Mouse (Mus musculus) myocyte (in vitro differentiated cells): Measurements from ENCODE around the gene Nos1ap. TPM values are rescaled to one million over a fixed set of nuclear protein-coding genes. Genes with fewer than 3 reads are reported as not detected.

Experiments
- H3K27me3 ChIP-seq: one replicate; pipeline ENCODE4 v1.6.1; 2011; ENCODE audit not compliant: control insufficient read depth, insufficient read depth, insufficient read length
- H3K36me3 ChIP-seq: one replicate; pipeline ENCODE4 v1.6.1; 2011; ENCODE audit not compliant: control insufficient read depth, insufficient read depth
- H3K4me2 ChIP-seq: one replicate; pipeline ENCODE4 v1.6.1; 2011; ENCODE audit warnings: low read depth, control low read depth
- H3K4me3 ChIP-seq: one replicate; pipeline ENCODE4 v1.5.1; 2011; ENCODE audit warnings: mild to moderate bottlenecking, control low read depth, moderate library complexity
- H3K79me2 ChIP-seq: one replicate; pipeline ENCODE4 v1.6.1; 2011; ENCODE audit not compliant: control insufficient read depth, insufficient read depth
- H3ac ChIP-seq: one replicate; pipeline ENCODE4 v1.6.1; 2011; ENCODE audit not compliant: control insufficient read depth, insufficient read length
- CEBPB ChIP-seq: IDR thresholded peaks from 2 replicates; pipeline ENCODE4 v1.6.1; 2011; ENCODE audit warnings: mild to moderate bottlenecking, moderate library complexity; ENCODE audit not compliant: poor library complexity, insufficient read depth, severe bottlenecking
- E2F4 ChIP-seq: IDR thresholded peaks from one replicate; pipeline ENCODE4 v1.6.1; 2011; ENCODE audit warnings: mild to moderate bottlenecking, control low read depth, moderate library complexity; ENCODE audit not compliant: insufficient read depth
- MAX ChIP-seq: IDR thresholded peaks from one replicate; pipeline ENCODE4 v1.6.1; 2011; ENCODE audit warnings: low read depth, mild to moderate bottlenecking, control low read depth
- MYOD1 ChIP-seq, 3 experiments: IDR thresholded peaks; one replicate each; pipeline ENCODE4 v1.6.1; 2011; ENCODE audit warnings: control low read depth in 2 of 3, low read depth in 2 of 3, mild to moderate bottlenecking in 2 of 3, moderate library complexity in 1 of 3; ENCODE audit not compliant: insufficient read length in 2 of 3, control insufficient read depth in 1 of 3
- MYOG ChIP-seq, 3 experiments: IDR thresholded peaks; one replicate each; pipeline ENCODE4 v1.6.1; 2011; ENCODE audit warnings: control low read depth in 2 of 3, low read depth in 2 of 3, mild to moderate bottlenecking in 2 of 3; ENCODE audit not compliant: insufficient read length in 2 of 3, control insufficient read depth in 1 of 3, insufficient read depth in 1 of 3
- POLR2A ChIP-seq: IDR thresholded peaks from one replicate; pipeline ENCODE4 v1.6.1; 2011; ENCODE audit warnings: low read depth, mild to moderate bottlenecking, control low read depth, moderate library complexity; ENCODE audit not compliant: insufficient read length
- POLR2AphosphoS2 ChIP-seq: IDR thresholded peaks from one replicate; pipeline ENCODE4 v1.6.1; 2011; ENCODE audit warnings: low read depth, control low read depth; ENCODE audit not compliant: insufficient read length
- REST ChIP-seq: IDR thresholded peaks from one replicate; pipeline ENCODE4 v1.6.1; 2011; ENCODE audit warnings: mild to moderate bottlenecking, control low read depth, moderate library complexity; ENCODE audit not compliant: insufficient read depth, insufficient read length
- SRF ChIP-seq: IDR thresholded peaks from one replicate; pipeline ENCODE4 v1.6.1; 2011; ENCODE audit warnings: low read depth; ENCODE audit not compliant: control insufficient read depth, insufficient read length
- TCF12 ChIP-seq: IDR thresholded peaks from one replicate; pipeline ENCODE4 v1.6.1; 2011; ENCODE audit warnings: mild to moderate bottlenecking, control low read depth; ENCODE audit not compliant: poor library complexity, insufficient read depth, severe bottlenecking
- TCF3 ChIP-seq: IDR thresholded peaks from one replicate; pipeline ENCODE4 v1.6.1; 2011; ENCODE audit warnings: low read depth, control low read depth; ENCODE audit not compliant: insufficient read length
- USF1 ChIP-seq: IDR thresholded peaks from one replicate; pipeline ENCODE4 v1.6.1; 2011; ENCODE audit warnings: low read depth, mild to moderate bottlenecking, control low read depth, moderate library complexity
- polyA plus RNA-seq: library from polyadenylated mRNA; unstranded; fragments of >200 nt; fragmentation: generic; extraction: Trizol; gene quantifications from one replicate; pipeline ENCODE4 v1.2.1, GENCODE M21; 2012; ENCODE audit warnings: missing spikeins

Nos1ap gene
- polyA plus RNA-seq, 1 experiment: 0.14 TPM

DNA sequence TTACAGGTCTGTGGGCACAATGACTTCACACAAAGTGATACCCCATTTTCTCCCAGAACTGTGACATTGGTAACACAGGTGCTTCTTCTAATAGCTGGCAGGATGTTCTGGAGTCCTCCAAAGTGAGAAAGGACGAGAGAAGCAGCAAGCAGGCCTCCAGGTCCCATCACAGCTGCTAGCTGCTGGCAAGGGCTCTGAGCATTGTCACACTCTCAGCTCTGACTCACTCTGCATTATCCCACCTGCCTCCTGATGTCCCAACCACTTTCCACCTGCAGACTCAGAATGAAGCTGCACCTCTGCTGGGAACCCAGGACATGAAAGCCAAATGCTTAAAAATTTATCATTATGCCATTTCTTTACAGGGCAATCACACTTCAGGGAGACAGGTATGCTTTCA, 195.0 kb downstream of the Nos1ap start:
- Histone ChIP-seq H3K4me3 (no peak overlapping the region), H3K27me3 (peaks cover 4% of the 10 kb centered on the region), H3ac (no peak overlapping the region), H3K79me2 (no peaks in the 10 kb centered on the region), H3K4me2 (no peak overlapping the region), H3K36me3 (no peaks in the 10 kb centered on the region)
- TF ChIP-seq MAX: no peak
- TF ChIP-seq TCF12: no peak
- no peak for TF ChIP-seq CEBPB
- no peak for TF ChIP-seq REST

DNA sequence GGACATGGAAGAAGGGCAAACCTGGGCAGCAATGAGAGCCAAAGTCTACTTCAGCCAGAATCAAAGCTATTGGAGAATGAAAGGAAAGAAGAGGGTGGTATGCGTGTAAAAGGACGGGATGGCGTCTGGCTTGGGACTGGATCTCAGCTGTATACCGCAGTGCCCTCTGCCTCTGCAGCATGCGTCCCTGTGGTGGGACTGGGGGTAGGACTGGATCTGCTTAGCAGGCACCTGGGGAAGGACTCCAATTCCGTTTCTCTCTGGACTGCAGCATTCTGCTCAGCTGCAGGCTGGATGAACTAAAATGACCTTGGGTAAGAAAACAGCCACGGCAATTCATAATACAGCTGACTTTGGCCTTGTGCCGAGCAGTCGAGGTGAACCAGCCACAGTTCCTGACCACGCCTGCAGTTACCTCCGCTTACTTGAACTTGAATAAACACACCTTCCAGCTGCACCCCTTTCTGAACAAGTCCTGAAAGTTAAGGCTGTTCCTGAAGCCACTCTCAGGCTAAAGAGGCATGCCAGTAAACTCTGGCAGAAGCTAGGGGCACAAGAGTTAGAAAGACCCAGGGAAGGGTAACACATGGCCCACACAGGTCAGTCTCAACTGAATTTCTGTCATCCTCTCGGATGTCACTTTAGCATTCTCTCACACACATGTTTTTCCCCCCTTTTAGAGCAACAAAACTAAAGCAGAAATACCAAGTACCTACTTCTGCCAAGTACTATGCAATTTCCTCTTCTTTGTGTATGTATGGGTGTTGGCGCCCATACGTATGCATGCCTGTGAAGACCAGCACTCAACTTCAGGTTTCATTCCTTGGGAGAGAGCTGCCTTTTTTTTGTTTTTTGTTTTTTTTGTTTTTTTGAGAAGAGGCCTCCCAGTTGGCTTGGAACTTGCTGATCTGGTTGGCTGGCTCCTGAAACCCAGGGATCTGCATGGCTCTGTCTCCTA, 196.6 kb downstream of the Nos1ap start:
- H3K4me3 ChIP-seq: no peak overlapping the region
- H3K27me3 ChIP-seq: peaks cover 4% of the 10 kb centered on the region
- no peaks in the 10 kb centered on the region for H3K36me3 ChIP-seq
- H3ac ChIP-seq: no peak overlapping the region
- TF ChIP-seq MAX: no peak
- no peak for TF ChIP-seq TCF3
- TF ChIP-seq CEBPB: no peak
- TF ChIP-seq MYOD1 (IDR thresholded peaks at IDR 0.05; ENCODE audit: control insufficient read depth in 1 of 3, insufficient read length in 2 of 3, low read depth in 2 of 3): no peak
- no peak for TF ChIP-seq MYOG (IDR thresholded peaks at IDR 0.05; ENCODE audit: control insufficient read depth in 1 of 3, insufficient read depth in 1 of 3, insufficient read length in 2 of 3, low read depth in 2 of 3)
- TF ChIP-seq POLR2AphosphoS2: no peak
- TF ChIP-seq TCF12: no peak
- no peak for TF ChIP-seq USF1
- no peak for TF ChIP-seq E2F4
- no peak for TF ChIP-seq POLR2A
- no peak for TF ChIP-seq SRF
- no peak for TF ChIP-seq REST
- H3K4me2 ChIP-seq: no peak overlapping the region
- no peaks in the 10 kb centered on the region for H3K79me2 ChIP-seq

DNA sequence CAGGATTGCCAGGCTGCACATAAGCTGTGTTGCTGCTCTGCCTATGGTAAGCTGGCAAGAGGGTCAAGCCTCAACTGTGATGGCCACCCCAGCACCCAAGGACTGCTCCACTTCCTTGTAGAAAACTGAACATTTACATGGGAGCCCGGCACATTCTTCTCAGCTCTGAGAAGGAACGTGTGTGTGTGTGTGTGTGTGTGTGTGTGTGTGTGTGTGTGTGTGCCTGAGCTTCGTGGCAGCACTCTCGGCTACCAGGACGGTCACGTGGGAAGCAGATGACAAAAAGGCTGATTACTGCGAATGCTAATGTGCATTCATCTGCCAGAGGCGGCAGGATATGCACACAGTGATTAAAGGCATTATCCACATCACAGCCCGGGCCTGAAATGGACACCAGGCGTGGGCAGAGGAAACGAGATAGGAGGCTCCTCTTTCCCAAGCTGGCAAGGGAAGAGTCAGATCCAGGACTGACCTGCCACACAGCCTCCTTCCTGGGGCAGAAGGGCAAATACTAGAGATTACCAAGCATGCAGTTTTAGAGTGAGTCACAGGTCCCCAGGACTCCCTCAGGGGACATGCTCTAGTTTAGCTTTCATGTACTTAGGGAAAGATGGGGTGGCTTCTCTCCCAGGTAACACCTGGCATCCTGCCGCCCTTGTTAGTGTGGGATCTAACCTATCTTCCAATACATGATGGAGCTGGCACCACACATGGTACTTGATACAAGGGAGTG, 202.3 kb downstream of the Nos1ap start:
- no peak overlapping the region for H3ac ChIP-seq
- H3K79me2 ChIP-seq: no peaks in the 10 kb centered on the region
- H3K27me3 ChIP-seq: no peaks in the 10 kb centered on the region
- H3K36me3 ChIP-seq: no peaks in the 10 kb centered on the region
- no peak overlapping the region for H3K4me2 ChIP-seq
- no peak overlapping the region for H3K4me3 ChIP-seq
- TF ChIP-seq MAX (no peak), POLR2AphosphoS2 (no peak), MYOG (IDR thresholded peaks at IDR 0.05; ENCODE audit: control insufficient read depth in 1 of 3, insufficient read depth in 1 of 3, insufficient read length in 2 of 3, low read depth in 2 of 3) (no peak), USF1 (no peak), MYOD1 (IDR thresholded peaks at IDR 0.05; ENCODE audit: control insufficient read depth in 1 of 3, insufficient read length in 2 of 3, low read depth in 2 of 3) (no peak), CEBPB (no peak), TCF3 (no peak), REST (no peak), TCF12 (no peak), POLR2A (no peak), E2F4 (no peak), SRF (no peak)

DNA sequence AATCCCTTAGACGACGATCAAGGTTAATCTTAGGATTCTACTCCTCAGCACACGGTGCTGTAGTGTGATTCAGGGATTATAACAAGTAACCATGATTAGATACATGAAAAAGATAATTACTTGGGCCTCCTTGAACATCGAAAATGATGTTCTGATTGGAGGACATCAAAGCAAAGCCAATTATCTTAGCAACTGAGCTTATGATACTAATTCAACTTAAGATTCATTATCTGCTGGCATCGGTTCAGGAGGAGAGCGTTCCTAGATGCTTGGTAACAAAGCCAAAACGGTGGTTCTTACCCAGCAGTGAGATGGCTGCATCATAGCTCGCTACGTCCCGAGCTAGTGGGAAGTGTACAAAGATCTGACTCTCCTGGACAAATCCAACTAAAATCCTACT, 204.2 kb downstream of the Nos1ap start:
- no peak for TF ChIP-seq SRF
- TF ChIP-seq POLR2A: no peak
- TF ChIP-seq TCF12: no peak
- no peak for TF ChIP-seq CEBPB
- TF ChIP-seq POLR2AphosphoS2: no peak
- TF ChIP-seq MYOD1 (IDR thresholded peaks at IDR 0.05; ENCODE audit: control insufficient read depth in 1 of 3, insufficient read length in 2 of 3, low read depth in 2 of 3): no peak
- Histone ChIP-seq H3K36me3 (no peaks in the 10 kb centered on the region), H3K4me2 (no peak overlapping the region), H3K27me3 (no peaks in the 10 kb centered on the region), H3K4me3 (no peak overlapping the region), H3ac (no peak overlapping the region), H3K79me2 (no peaks in the 10 kb centered on the region)
